Mouse (Mus musculus): ENCODE results near the gene Ftl1-ps1. TPM values are rescaled to one million over a fixed set of nuclear protein-coding genes. Genes with fewer than 3 reads are reported as not detected.

Gene Ftl1-ps1
- polyA plus RNA-seq, 1 experiment from 2014 or later = 91.7 TPM

DNA sequence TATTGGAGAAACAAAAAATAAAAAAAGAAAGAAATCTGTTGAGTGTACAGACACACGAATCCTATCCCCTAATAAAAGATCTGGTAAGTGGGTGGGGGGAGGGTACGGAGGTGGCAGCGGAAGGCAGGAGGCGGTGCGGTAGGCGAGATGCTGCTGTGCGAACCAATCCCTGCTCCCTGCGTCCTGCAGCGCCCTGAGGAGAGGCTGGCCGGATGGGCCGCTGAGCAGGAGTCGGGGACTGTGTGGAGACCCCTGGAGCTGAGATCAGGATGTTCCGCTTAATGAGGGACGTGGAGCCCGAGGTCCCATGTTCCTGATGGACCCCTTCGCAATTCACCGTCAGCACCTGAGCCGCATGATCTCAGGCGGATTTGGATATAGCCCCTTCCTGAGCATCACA, 40.4 kb downstream of the Ftl1-ps1 start:
- H3K9me3 ChIP-seq = peaks cover 48% of the 10 kb centered on the region
- WGBS = 27% methylated on average over 19 of the region's 19 CpGs
- ATAC-seq (ENCODE audit: low FRiP score, low read depth) = no peak

More for the DNA sequence above, 40.4 kb downstream of the Ftl1-ps1 start:
- no peaks in the 10 kb centered on the region for H3K4me1 ChIP-seq
- no peak overlapping the region for H3K27ac ChIP-seq
- H3K4me3 ChIP-seq = no peak overlapping the region
- no peak overlapping the region for H3K9ac ChIP-seq
- 0 out of 2 replicates have a peak overlapping the region, but pooled peaks have one; percentile 14 for H3K4me2 ChIP-seq (replicated peaks)
- no peaks in the 10 kb centered on the region for H3K27me3 ChIP-seq (replicated peaks)
- H3K36me3 ChIP-seq = peaks cover 24% of the 10 kb centered on the region

MicroRNA genes within 50 kb of the gene (microRNA counts, 519-probe panel; counts per million panel counts)
- microRNA mmu-miR-692 = 342 counts per million, percentile 67 among the panel's probes with 10 or more counts

Small RNA genes within 50 kb of the gene (microRNA-seq; reads per million reads assigned to microRNA genes)
- not detected for gene Mir692-3

Other genes with a start within 250 kb of the Ftl1-ps1 start
- gene Exoc3, start 191.0 kb upstream of the Ftl1-ps1 start, polyA plus RNA-seq (2016; fragmentation: Nextera tagmentation; extraction: Ambion mirVana) = 83.6 and 91.4 TPM in 2 replicates
- gene Ahrr, start 107.4 kb upstream of the Ftl1-ps1 start, polyA plus RNA-seq (2016; fragmentation: Nextera tagmentation; extraction: Ambion mirVana) = 0.77 and 1.3 TPM in 2 replicates
- gene Pdcd6, start 82.1 kb upstream of the Ftl1-ps1 start, polyA plus RNA-seq (2016; fragmentation: Nextera tagmentation; extraction: Ambion mirVana) = 107 TPM in 2 replicates
- 206 and 209 TPM in 2 replicates for gene Sdha, start 49.4 kb upstream of the Ftl1-ps1 start, polyA plus RNA-seq (2016; fragmentation: Nextera tagmentation; extraction: Ambion mirVana)
- gene Ccdc127, start 49.4 kb upstream of the Ftl1-ps1 start, polyA plus RNA-seq (2016; fragmentation: Nextera tagmentation; extraction: Ambion mirVana) = 55.4 and 57.5 TPM in 2 replicates
- gene Lrrc14b, start 35.7 kb upstream of the Ftl1-ps1 start, polyA plus RNA-seq (2016; fragmentation: Nextera tagmentation; extraction: Ambion mirVana) = not detected in 2 replicates
- gene Zfp72, start 8.9 kb upstream of the Ftl1-ps1 start, polyA plus RNA-seq (2016; fragmentation: Nextera tagmentation; extraction: Ambion mirVana) = 4.4 and 5.1 TPM in 2 replicates
- gene Zfp825, start 94.3 kb downstream of the Ftl1-ps1 start, polyA plus RNA-seq (2016; fragmentation: Nextera tagmentation; extraction: Ambion mirVana) = 14.5 and 18.0 TPM in 2 replicates
- 3.7 and 4.0 TPM in 2 replicates for gene Erap1, start 239.9 kb downstream of the Ftl1-ps1 start, polyA plus RNA-seq (2016; fragmentation: Nextera tagmentation; extraction: Ambion mirVana)

Data from neural tube, embryonic 12.5 days (tissue).